Mouse (Mus musculus) C2C12 (cell line): ENCODE data around the gene Hpcal1.

Experiments used
- CEBPB ChIP-seq: IDR thresholded peaks from one replicate; pipeline ENCODE4 v1.6.1; 2011; ENCODE audit warnings: low read depth, mild to moderate bottlenecking, control low read depth, moderate library complexity
- CTCF ChIP-seq: IDR thresholded peaks from one replicate; pipeline ENCODE4 v1.5.1; 2011; ENCODE audit not compliant: control insufficient read depth, insufficient read depth, insufficient read length
- FOSL1 ChIP-seq: IDR thresholded peaks from one replicate; pipeline ENCODE4 v1.8.0; 2011; ENCODE audit warnings: mild to moderate bottlenecking, low read length; ENCODE audit not compliant: poor library complexity, insufficient read depth, severe bottlenecking
- MAX ChIP-seq: IDR thresholded peaks from one replicate; pipeline ENCODE4 v1.6.1; 2011; ENCODE audit warnings: mild to moderate bottlenecking, control low read depth
- MYOG ChIP-seq: IDR thresholded peaks from one replicate; pipeline ENCODE4 v1.6.1; 2011; ENCODE audit not compliant: control insufficient read depth, insufficient read length; ENCODE audit errors: extremely low read depth
- USF1 ChIP-seq: IDR thresholded peaks from one replicate; pipeline ENCODE4 v1.6.1; 2011; ENCODE audit warnings: low read depth, mild to moderate bottlenecking, control low read depth, moderate library complexity

DNA sequence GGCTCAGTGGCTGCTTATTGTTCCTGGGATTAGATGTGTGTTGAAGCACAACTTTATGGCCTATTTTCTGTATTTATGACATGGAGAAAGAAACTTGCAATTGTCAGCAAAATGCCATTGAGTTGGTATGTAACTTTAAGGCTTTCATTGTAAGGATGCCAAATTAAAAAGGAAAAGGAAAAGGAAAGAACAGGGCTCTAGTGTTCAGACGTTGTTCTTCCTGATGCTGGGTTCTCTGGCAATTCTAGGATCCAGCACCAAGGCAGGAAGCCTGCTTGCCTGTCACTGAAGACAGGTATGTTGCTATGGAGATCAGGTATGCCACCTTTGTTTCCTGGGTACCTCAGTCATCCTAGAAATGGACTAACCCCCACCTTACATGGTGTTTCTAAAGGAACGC, 11.1 kb downstream of the Hpcal1 start:
- TF ChIP-seq CTCF, result no peak
- no peak for TF ChIP-seq CEBPB
- TF ChIP-seq MAX, result no peak
- TF ChIP-seq USF1, result no peak
- TF ChIP-seq MYOG, result no peak
- no peak for TF ChIP-seq FOSL1
